Mouse (Mus musculus) CH12.LX (cell line): ENCODE measurements around the gene Atp5c1. TPM values are rescaled to one million over a fixed set of nuclear protein-coding genes. Genes with fewer than 3 reads are reported as not detected.

Experiments used
- DNase-seq: peaks from one replicate; pipeline ENCODE4 v3.0.0-alpha.2; 2013; ENCODE audit errors: extremely low read depth
- H3K27ac ChIP-seq: 2 replicates; pipeline ENCODE4 v1.5.1; 2012; ENCODE audit warnings: low read depth, mild to moderate bottlenecking, control low read depth, moderate library complexity; ENCODE audit not compliant: insufficient read depth
- H3K27me3 ChIP-seq: replicated peaks from 2 replicates; pipeline ENCODE3; 2012; ENCODE audit warnings: inconsistent platforms
- H3K36me3 ChIP-seq, 2 experiments: replicated peaks in 1 of 2; 2 replicates each; pipeline versions ENCODE3 to v1.6.1; 2012; ENCODE audit warnings: inconsistent platforms in 1 of 2, low read length in 1 of 2, mild to moderate bottlenecking in 1 of 2, mixed read lengths in 1 of 2, moderate library complexity in 1 of 2; ENCODE audit not compliant: control insufficient read depth in 1 of 2, insufficient read depth in 1 of 2
- H3K4me1 ChIP-seq, 2 experiments: 2 replicates each; pipeline ENCODE4 v1.6.1; 2012; ENCODE audit warnings: inconsistent platforms in 1 of 2, moderate library complexity in 1 of 2; ENCODE audit not compliant: insufficient read depth in 2 of 2, control insufficient read depth in 1 of 2
- H3K4me2 ChIP-seq: 2 replicates; pipeline ENCODE4 v1.6.1; 2012; ENCODE audit warnings: low read depth, mild to moderate bottlenecking, control low read depth; ENCODE audit not compliant: poor library complexity, insufficient read depth, severe bottlenecking
- H3K4me3 ChIP-seq, 3 experiments: fragments of 150-350 bp in 1 of 3; sonication (generic) in 1 of 3; replicated peaks in 1 of 3; 2 replicates each; pipeline versions ENCODE3 to v1.5.1; 2011 to 2012; ENCODE audit warnings: low read depth in 2 of 3, low read length in 2 of 3, mild to moderate bottlenecking in 2 of 3, moderate library complexity in 2 of 3, control low read depth in 1 of 3, improper control_type of control experiment in 1 of 3, inconsistent platforms in 1 of 3, mixed read lengths in 1 of 3; ENCODE audit not compliant: poor library complexity in 1 of 3
- H3K79me2 ChIP-seq: replicated peaks from 2 replicates; pipeline ENCODE4 v1.6.1; 2012; ENCODE audit warnings: mild to moderate bottlenecking, moderate library complexity; ENCODE audit not compliant: control insufficient read depth, poor library complexity, insufficient read depth, severe bottlenecking; ENCODE audit errors: extremely low read depth
- H3K9ac ChIP-seq: 2 replicates; pipeline ENCODE4 v1.6.1; 2012; ENCODE audit warnings: low read depth, mild to moderate bottlenecking, control low read depth, moderate library complexity; ENCODE audit not compliant: insufficient read depth
- H3K9me3 ChIP-seq: replicated peaks from 2 replicates; pipeline ENCODE3; 2012; ENCODE audit warnings: low read length, inconsistent platforms, mixed read lengths
- BHLHE40 ChIP-seq: IDR thresholded peaks from 2 replicates; pipeline ENCODE4 v1.6.1; 2011; ENCODE audit warnings: mild to moderate bottlenecking, low read depth, low read length, improper control_type of control experiment
- CHD1 ChIP-seq: IDR thresholded peaks from 2 replicates; pipeline ENCODE4 v1.6.1; 2012; ENCODE audit warnings: low read depth, low read length, improper control_type of control experiment, inconsistent platforms
- E2F4 ChIP-seq: IDR thresholded peaks from 2 replicates; pipeline ENCODE4 v1.6.1; 2011; ENCODE audit warnings: low read depth, low read length, improper control_type of control experiment; ENCODE audit not compliant: insufficient replicate concordance
- ELF1 ChIP-seq: IDR thresholded peaks from 2 replicates; pipeline ENCODE4 v1.6.1; 2014; ENCODE audit warnings: low read depth, mild to moderate bottlenecking, inconsistent platforms, low read length, improper control_type of control experiment
- ETS1 ChIP-seq: conservative IDR thresholded peaks from 2 replicates; pipeline ENCODE4 v1.6.1; 2012; ENCODE audit warnings: low read depth, mild to moderate bottlenecking, inconsistent platforms, low read length, improper control_type of control experiment, moderate library complexity
- GABPA ChIP-seq: IDR thresholded peaks from 2 replicates; pipeline ENCODE4 v1.6.1; 2012; ENCODE audit warnings: low read depth, low read length, improper control_type of control experiment, inconsistent platforms; ENCODE audit not compliant: insufficient replicate concordance
- JUN ChIP-seq: IDR thresholded peaks from 2 replicates; pipeline ENCODE4 v1.6.1; 2011; ENCODE audit warnings: low read depth, mild to moderate bottlenecking, low read length, improper control_type of control experiment, moderate library complexity; ENCODE audit not compliant: insufficient read depth
- JUND ChIP-seq: conservative IDR thresholded peaks from 2 replicates; pipeline ENCODE4 v1.6.1; 2011; ENCODE audit warnings: low read depth, low read length, improper control_type of control experiment
- MAX ChIP-seq: IDR thresholded peaks from 2 replicates; pipeline ENCODE4 v1.6.1; 2011; ENCODE audit warnings: low read length, improper control_type of control experiment
- MAZ ChIP-seq: IDR thresholded peaks from 2 replicates; pipeline ENCODE4 v1.6.1; 2012; ENCODE audit warnings: low read depth, mild to moderate bottlenecking, inconsistent platforms, low read length, improper control_type of control experiment, moderate library complexity
- MEF2A ChIP-seq: IDR thresholded peaks from 2 replicates; pipeline ENCODE4 v1.6.1; 2014; ENCODE audit warnings: low read depth, mild to moderate bottlenecking, inconsistent platforms, low read length, improper control_type of control experiment, borderline replicate concordance
- NELFE ChIP-seq: IDR thresholded peaks from 2 replicates; pipeline ENCODE4 v1.6.1; 2011; ENCODE audit warnings: low read depth, low read length, improper control_type of control experiment
- RAD21 ChIP-seq: IDR thresholded peaks from 2 replicates; pipeline ENCODE4 v1.6.1; 2011; ENCODE audit warnings: low read depth, mild to moderate bottlenecking, low read length, improper control_type of control experiment, moderate library complexity
- RCOR1 ChIP-seq: conservative IDR thresholded peaks from 2 replicates; pipeline ENCODE4 v1.6.1; 2012; ENCODE audit warnings: low read depth, mild to moderate bottlenecking, inconsistent platforms, low read length, improper control_type of control experiment
- SIN3A ChIP-seq: IDR thresholded peaks from 2 replicates; pipeline ENCODE4 v1.6.1; 2012; ENCODE audit warnings: low read length, improper control_type of control experiment, inconsistent platforms
- SMC3 ChIP-seq: IDR thresholded peaks from 2 replicates; pipeline ENCODE4 v1.6.1; 2011; ENCODE audit warnings: low read depth, low read length, improper control_type of control experiment
- UBTF ChIP-seq: IDR thresholded peaks from 2 replicates; pipeline ENCODE4 v1.6.1; 2012; ENCODE audit warnings: low read depth, mild to moderate bottlenecking, inconsistent platforms, low read length, improper control_type of control experiment, moderate library complexity
- ZNF384 ChIP-seq: IDR thresholded peaks from 2 replicates; pipeline ENCODE4 v1.6.1; 2012; ENCODE audit warnings: low read depth, low read length, improper control_type of control experiment, inconsistent platforms
- dilution Hi-C: fragments of 300-500 bp; cut with MboI; formaldehyde crosslinking; loops from 2 replicates; pipeline ENCODE4 v1.14.3; 2020; ENCODE audit warnings: low sequenced_read_pairs; ENCODE audit not compliant: extremely low pct_unique_long_range_greater_than_20kb, extremely low pct_ligation_motif_present
- in situ Hi-C: fragments of 300-500 bp; cut with MboI; formaldehyde crosslinking; loops from 3 replicates; pipeline ENCODE4 v1.14.3; 2019; ENCODE audit warnings: low sequenced_read_pairs, low pct_ligation_motif_present, low pct_unique_long_range_greater_than_20kb, mixed read lengths
- polyA plus RNA-seq: library from polyadenylated mRNA; unstranded; fragments of >175 nt; gene quantifications from 2 replicates; pipeline ENCODE4 v1.2.1, GENCODE M21; 2012; ENCODE audit warnings: low read depth; ENCODE audit not compliant: insufficient read length
- total RNA-seq, 2 experiments: library from RNA; depleted of rRNA; stranded (reverse); fragments of 300-350 nt in 1 of 2; fragments of >200 nt in 1 of 2; gene quantifications; 2 replicates each; pipeline ENCODE4 v1.2.3; 2012 to 2014

Gene Atp5c1
- total and polyA plus RNA-seq, 3 experiments, result 336 to 918 (median 423) TPM

DNA sequence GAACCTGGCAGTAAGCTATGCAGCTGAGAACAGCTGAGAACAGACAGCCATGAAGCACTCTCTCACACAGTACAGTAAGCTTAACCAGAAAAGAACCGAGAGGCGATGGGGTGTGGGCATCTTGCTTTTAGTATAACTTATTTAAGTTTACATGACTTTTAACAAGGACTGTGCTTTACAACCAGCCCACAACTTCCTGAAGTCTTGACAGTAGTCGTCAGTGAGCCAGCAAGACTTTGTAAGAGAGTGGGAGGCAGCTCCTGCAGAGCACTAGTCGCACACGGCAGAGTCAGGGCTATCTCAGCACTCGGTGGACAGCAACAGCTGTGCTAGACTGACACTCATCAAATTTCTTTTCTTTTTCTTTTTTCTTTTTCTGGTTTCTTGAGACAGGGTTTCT is 56.0 kb downstream of the Atp5c1 start:
- dilution Hi-C loops (no loop called here), in situ Hi-C loops (no loop called here)
- no peak overlapping the region for H3K4me2 ChIP-seq
- no peaks in the 10 kb centered on the region for H3K4me1 ChIP-seq
- no peak overlapping the region for H3K9ac ChIP-seq
- H3K27me3 ChIP-seq, result no peaks in the 10 kb centered on the region
- no peaks in the 10 kb centered on the region; the same call in 1 of the 2 replicates for H3K79me2 ChIP-seq
- no peak overlapping the region for H3K27ac ChIP-seq
- no peaks in the 10 kb centered on the region for H3K9me3 ChIP-seq
- no peak overlapping the region for H3K4me3 ChIP-seq
- TF ChIP-seq SMC3, result no peak
- TF ChIP-seq JUND, result no peak
- no peak for TF ChIP-seq ELF1
- TF ChIP-seq MAZ, result no peak
- no peak for TF ChIP-seq NELFE
- no peak for TF ChIP-seq GABPA
- no peak for TF ChIP-seq RCOR1
- TF ChIP-seq RAD21, result no peak
- TF ChIP-seq SIN3A, result no peak
- no peak for TF ChIP-seq MEF2A
- H3K36me3 ChIP-seq, result peaks cover 0 to 36% of the 10 kb centered on the region in 2 experiments
- no peak for DNase-seq

- H3K9ac ChIP-seq, result no peak overlapping the region
Observed at GRCm38 (mm10) chr2:10021296-10021695, 59.0 kb downstream of the Atp5c1 start.

More at GRCm38 (mm10) chr2:10021296-10021695, 59.0 kb downstream of the Atp5c1 start:
- Histone ChIP-seq H3K36me3 (peaks cover 0 to 29% of the 10 kb centered on the region in 2 experiments), H3K4me3 (no peak overlapping the region), H3K27me3 (no peaks in the 10 kb centered on the region), H3K4me2 (no peak overlapping the region), H3K9me3 (no peaks in the 10 kb centered on the region), H3K79me2 (no peaks in the 10 kb centered on the region; the same call in 1 of the 2 replicates), H3K4me1 (no peaks in the 10 kb centered on the region), H3K27ac (no peak overlapping the region)
- DNase-seq, result no peak
- in situ Hi-C loops, result no loop called here
- TF ChIP-seq ZNF384 (no peak), CHD1 (no peak), E2F4 (no peak), ETS1 (no peak), NELFE (no peak), MAX (no peak), JUN (no peak), RCOR1 (no peak), BHLHE40 (no peak), UBTF (no peak), SIN3A (no peak)
- TF ChIP-seq, all 38 proteins: peak for 0
- dilution Hi-C loops, result no loop called here
